Mouse (Mus musculus) embryonic facial prominence, embryonic 10.5 days (tissue): Measurements from ENCODE around the gene Tmie. TPM values are rescaled to one million over a fixed set of nuclear protein-coding genes. Genes with fewer than 3 reads are reported as not detected.
A peak's percentile ranks its signal among the peaks of the same experiment; 100 is the strongest.

Source experiments
- DNase-seq: peaks from one replicate; pipeline ENCODE4 v3.0.0-alpha.2; 2017; ENCODE audit warnings: low spot score
- H3K27ac ChIP-seq: fragments of 300-500 bp; sonication (generic); replicated peaks from 2 replicates; pipeline ENCODE4 v1.5.1; 2016; ENCODE audit warnings: mild to moderate bottlenecking
- H3K27me3 ChIP-seq: fragments of 300-500 bp; sonication (generic); replicated peaks from 2 replicates; pipeline ENCODE4 v1.6.1; 2016; ENCODE audit warnings: low read depth, mild to moderate bottlenecking; ENCODE audit not compliant: poor library complexity, severe bottlenecking
- H3K36me3 ChIP-seq: fragments of 300-500 bp; sonication (generic); replicated peaks from 2 replicates; pipeline ENCODE4 v1.6.1; 2016; ENCODE audit warnings: mild to moderate bottlenecking, moderate library complexity
- H3K4me1 ChIP-seq: fragments of 300-500 bp; sonication (generic); 2 replicates; pipeline ENCODE4 v1.6.1; 2016
- H3K4me3 ChIP-seq: fragments of 300-500 bp; sonication (generic); 2 replicates; pipeline ENCODE4 v1.5.1; 2016; ENCODE audit warnings: mild to moderate bottlenecking, moderate library complexity
- H3K9me3 ChIP-seq: fragments of 300-500 bp; sonication (generic); 2 replicates; pipeline ENCODE4 v1.6.1; 2016; ENCODE audit warnings: mild to moderate bottlenecking
- WGBS: fragments of 180-500 bp; shearing (Covaris S2); methylation state at CpG from one replicate; pipeline ENCODE4 v1.1.7; 2016; 5-methylcytosine and 5-hydroxymethylcytosine counted together
- polyA plus RNA-seq: library from polyadenylated mRNA; unstranded; fragments of >200 nt; fragmentation: Nextera tagmentation; extraction: Ambion mirVana; gene quantifications from 2 replicates; pipeline ENCODE4 v1.2.1, GENCODE M21; 2016

Gene Tmie
- polyA plus RNA-seq, 1 experiment from 2014 or later: 0.60 TPM

DNA sequence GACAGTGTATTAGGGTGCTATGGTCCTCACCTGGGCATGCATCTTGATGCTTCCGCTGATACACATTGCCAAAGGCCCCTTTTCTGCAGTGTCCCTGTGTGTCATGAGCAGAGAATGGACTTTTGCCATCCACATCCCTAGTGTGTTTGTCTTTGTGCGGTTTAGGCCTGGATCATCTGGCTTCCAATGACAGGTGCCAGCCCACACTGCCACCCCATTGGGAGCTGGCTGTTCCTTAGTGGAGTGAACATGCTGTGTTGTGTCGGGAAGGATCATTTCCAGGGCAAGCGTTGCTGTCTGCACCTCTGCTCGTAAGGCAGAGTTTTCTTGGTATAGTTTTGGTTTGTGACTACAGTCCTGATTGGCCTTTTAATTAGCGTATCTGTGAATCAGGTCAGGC, 21.3 kb upstream of the Tmie start:
- Histone ChIP-seq H3K27ac (no peak overlapping the region), H3K9me3 (no peaks in the 10 kb centered on the region), H3K36me3 (no peaks in the 10 kb centered on the region), H3K4me1 (peaks cover 14% of the 10 kb centered on the region), H3K4me3 (no peak overlapping the region), H3K27me3 (0 out of 2 replicates have a peak, but pooled peaks cover 4% of the 10 kb centered on the region)
- no peak for DNase-seq
- WGBS: 89% methylated on average over 6 of the region's 6 CpGs

DNA sequence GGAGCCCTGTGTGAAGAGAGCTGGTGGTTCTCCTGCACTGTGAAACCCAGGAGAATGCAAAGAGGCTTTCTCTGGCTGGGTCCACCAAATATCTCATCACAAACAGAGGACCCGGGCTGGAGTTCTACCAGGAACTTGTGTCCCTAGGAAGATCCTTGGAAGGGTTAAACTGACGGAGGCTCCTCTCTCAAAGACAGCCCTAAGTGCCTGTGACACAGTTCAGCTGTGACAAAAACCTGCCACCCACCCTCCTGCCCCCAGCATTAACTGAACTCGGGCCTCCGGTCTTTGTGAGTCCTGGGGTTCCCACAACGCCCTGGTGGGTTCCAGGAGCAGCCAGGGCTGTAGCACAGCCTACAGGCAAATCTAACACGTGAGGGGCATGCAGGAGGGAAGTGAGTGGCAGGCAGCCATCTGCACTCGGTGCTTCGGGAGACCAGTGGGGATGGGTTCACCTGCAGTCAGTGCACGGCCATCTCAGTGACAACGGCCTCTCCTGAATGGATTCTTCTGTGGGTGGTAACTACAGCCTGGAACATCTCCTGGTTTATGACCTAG, 19.6 kb upstream of the Tmie start:
- H3K36me3 ChIP-seq: no peaks in the 10 kb centered on the region
- no peaks in the 10 kb centered on the region for H3K9me3 ChIP-seq
- H3K4me3 ChIP-seq: no peak overlapping the region
- whole genome bisulfite sequencing: 69% methylated on average over 10 of the region's 10 CpGs
- peaks cover 16% of the 10 kb centered on the region for H3K27me3 ChIP-seq
- peaks cover 25% of the 10 kb centered on the region for H3K4me1 ChIP-seq
- H3K27ac ChIP-seq: no peak overlapping the region
- no peak for DNase-seq

DNA sequence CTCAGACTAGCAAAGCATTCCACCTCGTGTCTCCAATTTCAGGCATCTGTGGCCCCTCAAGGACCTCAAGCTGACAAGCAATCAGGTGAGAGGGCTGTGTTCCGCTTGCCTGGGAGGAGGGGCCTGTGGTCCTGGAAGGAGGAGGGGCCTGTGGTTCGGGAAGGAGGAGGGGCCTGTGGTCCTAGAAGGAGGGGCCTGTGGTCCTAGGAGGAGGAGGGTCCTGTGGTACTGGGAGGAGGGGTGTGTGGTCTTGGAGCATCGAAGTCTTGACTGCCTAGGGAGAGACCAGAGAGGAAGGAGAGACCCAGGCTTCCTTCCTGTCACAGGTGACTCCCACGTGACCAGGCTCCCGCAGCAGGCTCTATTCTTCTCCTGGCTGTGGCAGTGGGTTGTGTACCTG, 16.7 kb upstream of the Tmie start:
- peak overlapping the region; percentile 45 for H3K4me3 ChIP-seq
- H3K36me3 ChIP-seq: no peaks in the 10 kb centered on the region
- peaks cover 38% of the 10 kb centered on the region for H3K4me1 ChIP-seq
- peak; percentile 82 for DNase-seq
- no peaks in the 10 kb centered on the region for H3K9me3 ChIP-seq
- H3K27me3 ChIP-seq: peaks cover 26% of the 10 kb centered on the region
- H3K27ac ChIP-seq: peak overlapping the region; percentile 65; the same call in 1 of the 2 replicates
- WGBS: 3% methylated on average over 6 of the region's 6 CpGs

DNA sequence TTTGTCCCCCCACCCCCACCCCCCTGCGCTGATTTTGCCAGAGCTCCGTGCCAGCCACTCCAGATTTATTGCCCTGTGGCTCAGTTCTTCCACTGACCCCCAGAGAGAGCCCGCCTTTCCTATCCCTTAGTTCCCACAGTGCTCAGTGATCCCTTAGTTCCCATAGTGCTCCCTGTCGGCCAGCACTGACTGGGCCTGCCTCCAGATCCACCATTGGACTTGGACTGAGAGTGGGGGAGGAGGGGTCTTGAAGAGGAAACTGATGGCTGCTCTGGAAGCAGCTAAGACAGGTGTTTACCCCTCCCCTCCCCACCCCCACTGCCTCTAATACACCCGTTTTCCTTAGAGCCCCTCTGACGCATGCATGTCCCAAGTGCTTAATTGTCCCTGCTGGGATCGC, 16.1 kb upstream of the Tmie start:
- H3K27me3 ChIP-seq: peaks cover 26% of the 10 kb centered on the region
- peaks cover 40% of the 10 kb centered on the region for H3K4me1 ChIP-seq
- WGBS: 15% methylated on average over 7 of the region's 7 CpGs
- H3K36me3 ChIP-seq: no peaks in the 10 kb centered on the region
- peak overlapping the region; percentile 65 for H3K27ac ChIP-seq
- peak; percentile 37 for DNase-seq
- peak overlapping the region; percentile 45 for H3K4me3 ChIP-seq
- no peaks in the 10 kb centered on the region for H3K9me3 ChIP-seq

DNA sequence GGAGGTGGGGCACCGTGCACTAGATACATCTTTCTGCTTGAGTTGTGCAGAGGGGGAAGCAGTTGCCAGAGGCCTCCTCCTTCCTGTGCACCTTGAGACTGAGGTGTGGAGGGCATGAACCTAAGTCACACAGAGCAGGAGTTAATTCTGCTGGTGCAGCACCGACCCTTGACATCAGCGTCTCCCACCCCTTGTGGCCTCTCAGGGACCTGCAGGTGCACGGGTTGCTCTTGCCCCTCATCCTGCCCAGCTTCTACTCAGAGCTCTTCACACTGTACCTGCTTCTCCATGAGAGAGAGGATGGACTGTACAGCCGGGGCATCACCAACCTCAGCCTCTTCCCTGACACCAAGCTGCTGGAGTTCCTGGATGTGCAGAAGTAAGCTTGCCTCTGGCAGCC, 15.6 kb upstream of the Tmie start:
- peak overlapping the region; percentile 65; the same call in 1 of the 2 replicates for H3K27ac ChIP-seq
- WGBS: 54% methylated on average over 5 of the region's 5 CpGs
- DNase-seq: no peak

DNA sequence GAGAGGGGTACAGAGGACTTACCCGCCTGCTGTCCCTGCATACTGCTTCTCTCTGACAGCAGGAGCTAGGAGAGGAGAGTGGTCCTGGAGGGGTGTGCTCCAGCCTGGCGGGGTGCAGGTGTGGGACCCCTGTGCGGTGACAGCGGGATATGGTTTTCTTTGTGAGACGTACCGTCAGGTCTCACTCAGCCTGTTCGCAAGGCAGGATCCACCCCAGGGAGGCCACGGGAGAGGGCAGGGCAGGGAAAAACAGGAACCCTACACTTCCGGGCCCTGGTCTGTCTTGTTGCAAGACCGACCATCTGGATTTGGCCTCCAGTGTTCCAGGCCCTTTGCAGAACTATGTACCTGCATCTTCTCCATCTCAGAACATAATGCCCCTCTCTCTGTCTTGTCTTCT, 13.5 kb upstream of the Tmie start:
- Histone ChIP-seq H3K27me3 (peaks cover 22% of the 10 kb centered on the region), H3K4me3 (no peak overlapping the region), H3K36me3 (no peaks in the 10 kb centered on the region), H3K27ac (no peak overlapping the region), H3K4me1 (peaks cover 55% of the 10 kb centered on the region), H3K9me3 (no peaks in the 10 kb centered on the region)
- DNase-seq: no peak
- WGBS: 67% methylated on average over 10 of the region's 10 CpGs

More for the DNA sequence above, 15.6 kb upstream of the Tmie start:
- Histone ChIP-seq H3K4me1 (peaks cover 42% of the 10 kb centered on the region), H3K36me3 (no peaks in the 10 kb centered on the region), H3K27me3 (peaks cover 26% of the 10 kb centered on the region), H3K4me3 (peak overlapping the region; percentile 45; the same call in 1 of the 2 replicates), H3K9me3 (no peaks in the 10 kb centered on the region)

DNA sequence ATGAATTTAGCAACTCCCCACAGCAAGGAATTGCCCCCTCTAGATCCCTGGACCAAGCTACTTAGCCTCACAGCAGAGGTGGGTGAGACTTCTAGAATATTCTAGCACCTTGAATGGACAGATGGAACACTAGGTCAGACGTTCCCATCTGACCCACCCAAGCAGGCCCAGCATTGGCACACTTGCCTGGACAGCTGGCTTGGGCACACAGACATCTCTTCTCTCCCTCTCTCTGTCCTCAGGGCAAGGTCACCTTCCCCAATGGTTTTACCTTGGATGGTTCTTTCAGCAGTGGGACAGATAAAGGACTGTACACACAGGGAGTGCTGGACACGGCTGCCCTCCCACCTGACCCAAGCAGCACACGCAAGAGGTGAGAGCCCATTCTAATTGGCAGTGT, 12.6 kb upstream of the Tmie start:
- H3K27ac ChIP-seq: no peak overlapping the region
- WGBS: 84% methylated on average over 3 of the region's 3 CpGs
- no peak overlapping the region for H3K4me3 ChIP-seq
- no peak for DNase-seq
- H3K9me3 ChIP-seq: no peaks in the 10 kb centered on the region
- peaks cover 22% of the 10 kb centered on the region for H3K27me3 ChIP-seq
- H3K4me1 ChIP-seq: peaks cover 61% of the 10 kb centered on the region
- no peaks in the 10 kb centered on the region for H3K36me3 ChIP-seq

DNA sequence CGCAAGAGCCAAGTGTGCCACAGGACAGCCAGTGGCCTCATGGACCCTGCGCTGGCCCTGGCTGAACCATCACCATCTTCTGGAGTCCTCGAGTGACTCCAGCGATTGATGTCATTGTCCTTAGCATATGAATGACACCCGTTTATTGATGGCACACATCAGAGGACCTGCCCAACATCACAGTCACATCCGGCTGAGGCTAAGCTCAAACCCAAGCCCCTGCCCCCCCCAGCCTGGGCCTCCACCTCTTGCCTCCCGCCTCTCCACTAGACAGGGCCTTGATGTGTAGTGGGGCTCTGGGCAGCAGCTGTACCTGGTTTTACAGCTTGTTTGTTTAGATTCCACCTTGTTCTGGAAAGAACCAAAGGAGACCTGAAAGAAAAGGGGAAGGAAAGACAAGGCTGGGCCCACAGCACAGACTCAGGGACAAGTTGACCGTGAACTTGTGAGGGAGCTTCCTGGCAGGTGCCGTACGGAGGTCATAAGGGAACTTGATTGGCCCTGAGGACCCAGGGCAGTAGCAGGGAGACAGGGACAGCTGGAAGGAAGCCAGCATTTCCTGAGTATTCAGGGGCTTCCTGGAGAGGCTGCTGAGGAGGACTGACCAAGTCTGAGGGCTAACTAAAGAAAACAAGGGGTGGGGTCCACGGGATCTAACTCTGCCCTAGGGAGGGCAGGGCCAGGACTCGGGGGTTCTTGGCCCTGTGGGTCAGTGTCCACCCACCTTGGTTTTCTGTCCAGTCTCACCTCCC, 11.3 kb upstream of the Tmie start:
- no peak for DNase-seq
- peaks cover 54% of the 10 kb centered on the region for H3K4me1 ChIP-seq
- WGBS: 79% methylated on average over 12 of the region's 12 CpGs
- H3K27ac ChIP-seq: no peak overlapping the region; the same call in 1 of the 2 replicates
- H3K36me3 ChIP-seq: no peaks in the 10 kb centered on the region
- H3K4me3 ChIP-seq: no peak overlapping the region
- peaks cover 22% of the 10 kb centered on the region for H3K27me3 ChIP-seq
- H3K9me3 ChIP-seq: no peaks in the 10 kb centered on the region

DNA sequence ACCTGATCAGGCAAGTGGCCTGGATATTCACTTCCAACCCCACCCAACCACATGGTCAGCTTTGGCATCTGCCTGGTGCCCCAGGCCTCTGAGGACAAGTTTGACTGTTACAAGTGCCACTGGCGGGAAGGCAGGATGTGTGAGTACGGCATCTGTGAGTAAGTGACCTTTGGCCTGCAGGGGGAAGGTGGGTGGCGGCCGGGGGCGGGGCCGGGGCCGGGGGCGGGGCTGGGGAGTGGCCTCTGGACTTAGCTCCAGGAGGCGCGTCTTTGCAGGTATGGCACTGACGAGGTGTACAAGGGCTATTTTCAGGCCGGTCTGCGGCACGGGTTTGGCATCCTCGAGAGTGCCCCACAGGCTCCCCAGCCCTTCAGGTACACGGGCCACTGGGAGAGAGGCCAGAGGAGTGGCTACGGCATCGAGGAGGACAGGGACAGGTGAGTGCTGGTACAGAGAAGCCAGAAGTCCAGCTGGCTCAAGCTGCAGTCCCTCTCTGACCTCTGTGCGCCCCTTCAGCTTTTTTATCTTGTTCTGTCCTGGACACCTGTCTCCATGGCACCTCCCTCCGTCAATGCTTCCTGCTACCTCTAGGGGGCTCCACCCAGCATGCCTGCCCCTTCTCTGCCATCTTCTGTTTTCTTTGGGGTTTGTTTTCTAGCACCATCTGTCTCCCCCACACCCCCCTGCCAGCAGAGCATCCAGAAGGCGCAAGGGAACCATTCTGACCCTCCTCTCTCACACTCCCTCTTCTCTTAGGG, 10.3 kb upstream of the Tmie start:
- Histone ChIP-seq H3K4me3 (peak overlapping the region; percentile 28), H3K9me3 (no peaks in the 10 kb centered on the region), H3K4me1 (peaks cover 44% of the 10 kb centered on the region), H3K27me3 (peaks cover 17% of the 10 kb centered on the region), H3K27ac (no peak overlapping the region; the same call in 1 of the 2 replicates), H3K36me3 (no peaks in the 10 kb centered on the region)
- 10% methylated on average over 21 of the region's 21 CpGs for WGBS
- peak; percentile 67 for DNase-seq

DNA sequence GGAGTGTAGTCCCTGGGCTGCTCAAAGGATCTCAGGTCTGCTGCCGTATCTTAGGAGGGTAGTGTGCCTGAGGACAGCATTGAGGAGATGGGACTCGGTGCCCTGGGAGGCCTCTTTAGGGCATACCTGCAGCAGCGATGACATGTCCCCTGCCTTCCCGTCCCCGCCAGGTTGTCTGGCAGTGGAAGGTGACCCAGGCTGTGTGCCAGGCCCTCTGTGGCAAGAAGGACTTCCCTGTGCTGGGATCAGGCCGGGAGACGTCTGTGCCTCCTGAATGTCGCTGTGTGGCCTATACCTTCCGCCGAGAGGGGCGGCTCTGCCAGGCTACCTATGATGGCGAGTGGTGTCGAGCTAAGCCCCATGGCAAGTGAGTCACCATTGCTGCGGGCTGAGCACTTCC, 9.0 kb upstream of the Tmie start:
- 94% methylated on average over 14 of the region's 14 CpGs for WGBS
- Histone ChIP-seq H3K36me3 (no peaks in the 10 kb centered on the region), H3K4me3 (no peak overlapping the region), H3K4me1 (peaks cover 42% of the 10 kb centered on the region), H3K27ac (no peak overlapping the region; the same call in 1 of the 2 replicates), H3K9me3 (no peaks in the 10 kb centered on the region), H3K27me3 (peaks cover 4% of the 10 kb centered on the region)
- no peak for DNase-seq

DNA sequence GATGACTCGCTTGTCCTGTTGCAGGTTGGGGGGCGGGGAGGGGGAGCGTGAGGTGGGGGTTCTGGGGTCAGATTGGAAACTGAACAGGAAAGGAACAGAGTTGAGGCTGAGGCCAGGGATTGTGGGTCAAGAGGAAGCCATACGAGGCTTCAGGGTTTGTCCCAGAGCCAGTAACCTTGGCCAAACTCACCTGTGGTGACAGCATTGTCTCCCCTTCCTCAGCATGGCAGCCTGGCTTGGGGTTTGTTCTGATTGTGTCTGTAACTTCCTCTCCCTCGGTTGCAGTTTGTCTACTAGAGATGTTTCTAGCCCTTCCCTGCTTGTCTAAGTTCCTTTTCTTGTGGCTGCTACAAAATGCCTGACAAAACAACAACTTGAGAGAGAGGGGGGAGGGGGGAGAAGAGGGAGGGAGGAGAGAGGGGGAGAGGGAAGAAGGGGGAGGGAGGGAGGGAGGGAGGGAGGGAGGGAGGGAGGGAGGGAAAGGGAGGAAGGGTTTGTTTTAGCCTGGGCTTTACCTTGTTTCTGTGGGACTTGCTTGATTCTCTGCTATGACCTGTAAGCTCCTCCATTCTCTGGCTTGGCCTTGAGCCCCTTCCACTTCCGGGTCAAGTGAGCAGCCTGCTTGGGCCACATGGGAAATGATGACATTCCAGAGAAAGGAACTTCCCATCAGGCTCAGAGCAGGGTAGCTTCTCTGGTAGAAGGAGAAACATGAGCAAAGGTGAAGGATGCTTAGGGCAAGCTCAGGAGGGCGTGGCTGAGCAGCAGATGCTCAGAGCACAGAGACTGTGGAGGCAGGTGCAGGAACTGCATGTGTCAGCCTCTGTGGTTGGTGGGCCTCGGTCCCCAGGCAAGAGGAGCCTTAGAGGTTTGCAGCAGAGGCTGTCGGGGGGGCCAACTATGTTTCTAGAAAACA, 7.7 kb upstream of the Tmie start:
- Histone ChIP-seq H3K4me1 (peaks cover 37% of the 10 kb centered on the region), H3K36me3 (no peaks in the 10 kb centered on the region), H3K27me3 (peaks cover under 1% of the 10 kb centered on the region), H3K9me3 (no peaks in the 10 kb centered on the region), H3K27ac (0 out of 2 replicates have a peak overlapping the region, but pooled peaks have one; percentile 31), H3K4me3 (no peak overlapping the region)
- no peak for DNase-seq
- 62% methylated on average over 9 of the region's 9 CpGs for WGBS

DNA sequence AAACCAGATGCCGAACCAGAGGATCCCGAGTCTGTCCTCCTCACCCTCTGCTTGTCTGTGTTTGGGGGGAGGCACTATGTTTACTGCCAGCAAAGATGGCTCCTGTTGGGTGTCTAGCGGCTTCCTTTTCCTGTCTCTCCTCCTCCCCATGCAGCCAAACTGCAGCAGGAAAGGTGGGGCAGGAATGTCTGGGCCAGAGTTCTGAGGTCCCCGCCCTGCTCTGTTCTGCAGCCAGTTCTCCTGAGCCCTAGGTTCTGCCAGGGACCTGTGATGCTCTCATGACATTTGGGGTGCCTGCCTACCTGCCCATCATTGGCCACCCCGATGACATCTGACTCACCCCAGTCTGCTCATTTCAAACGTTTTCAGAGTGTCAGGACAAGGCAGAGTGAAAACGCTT, 2.0 kb upstream of the Tmie start:
- WGBS: 79% methylated on average over 7 of the region's 7 CpGs

More for the DNA sequence above, 2.0 kb upstream of the Tmie start:
- peaks cover 57% of the 10 kb centered on the region for H3K27me3 ChIP-seq
- no peaks in the 10 kb centered on the region for H3K36me3 ChIP-seq
- H3K4me1 ChIP-seq: peaks cover 22% of the 10 kb centered on the region
- no peak for DNase-seq
- no peak overlapping the region for H3K4me3 ChIP-seq
- no peak overlapping the region for H3K27ac ChIP-seq
- H3K9me3 ChIP-seq: no peaks in the 10 kb centered on the region
